Mouse (Mus musculus): ENCODE measurements at regions not wholly inside any gene's neighbourhood (a gene's known extent, or its start where the extent isn't known, plus 50 kb on each side); places are given as distances from the start of the nearest gene placed in this dataset.

GRCm38 (mm10) chr10:95731001-95731400 lies 57.8 kb upstream of the Anapc15-ps start:
- WGBS, result 87% methylated on average over 10 of the region's 10 CpGs
- no peak overlapping the region for H3K27ac ChIP-seq (ENCODE audit: low read depth, low read length)
- no peaks in the 10 kb centered on the region for H3K9me3 ChIP-seq (ENCODE audit: control insufficient read depth)
- H3K4me1 ChIP-seq (replicated peaks; ENCODE audit: control insufficient read depth, insufficient read depth, low read length), result no peaks in the 10 kb centered on the region
- H3K4me3 ChIP-seq (ENCODE audit: low read depth, low read length), result no peak overlapping the region
- no peaks in the 10 kb centered on the region for H3K36me3 ChIP-seq (ENCODE audit: control insufficient read depth, insufficient read depth)
- no peak overlapping the region for H3K9ac ChIP-seq (ENCODE audit: low read depth, low read length)
- H3K27me3 ChIP-seq (replicated peaks; ENCODE audit: control insufficient read depth, insufficient read depth, low read length), result no peaks in the 10 kb centered on the region
- no peak for ATAC-seq
- TF ChIP-seq CTCF (IDR thresholded peaks at IDR 0.05; ENCODE audit: low read depth), result no peak
- H3K4me2 ChIP-seq (replicated peaks; ENCODE audit: low read depth), result no peak overlapping the region

GRCm38 (mm10) chr10:95729890-95730289 lies 56.6 kb upstream of the Anapc15-ps start:
- TF ChIP-seq CTCF (IDR thresholded peaks at IDR 0.05; ENCODE audit: low read depth), result no peak
- H3K36me3 ChIP-seq (ENCODE audit: control insufficient read depth, insufficient read depth), result no peaks in the 10 kb centered on the region
- no peaks in the 10 kb centered on the region for H3K4me1 ChIP-seq (replicated peaks; ENCODE audit: control insufficient read depth, insufficient read depth, low read length)
- no peaks in the 10 kb centered on the region for H3K27me3 ChIP-seq (replicated peaks; ENCODE audit: control insufficient read depth, insufficient read depth, low read length)
- WGBS, result 13% methylated on average over 9 of the region's 9 CpGs
- no peak overlapping the region for H3K4me3 ChIP-seq (ENCODE audit: low read depth, low read length)
- H3K9me3 ChIP-seq (ENCODE audit: control insufficient read depth), result no peaks in the 10 kb centered on the region
- no peak overlapping the region for H3K27ac ChIP-seq (ENCODE audit: low read depth, low read length)
- ATAC-seq, result 0 out of 2 replicates have a peak, but pooled peaks have one; percentile 25
- H3K9ac ChIP-seq (ENCODE audit: low read depth, low read length), result no peak overlapping the region
- no peak overlapping the region for H3K4me2 ChIP-seq (replicated peaks; ENCODE audit: low read depth)

DNA sequence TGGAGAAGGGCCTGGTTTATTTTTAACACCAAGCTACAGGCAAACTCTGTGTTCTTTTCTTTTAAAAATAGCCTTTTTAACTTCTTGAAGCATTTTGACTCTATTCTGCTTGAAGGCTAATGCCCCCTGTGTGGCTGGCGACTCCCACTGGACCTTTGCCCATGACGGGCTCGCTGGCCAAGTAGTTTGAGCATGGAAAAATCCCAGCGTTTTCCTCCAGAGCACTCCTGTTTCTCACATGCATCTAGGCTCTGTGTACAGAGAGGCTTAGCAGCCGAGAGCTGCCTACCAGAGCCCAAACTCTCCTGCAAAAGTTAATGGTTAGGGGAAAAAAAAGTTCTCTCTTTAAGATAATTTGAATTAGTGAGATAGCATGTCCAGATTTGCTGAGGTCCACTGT lies 52.7 kb upstream of the Anapc15-ps start:
- no peak overlapping the region for H3K27ac ChIP-seq (ENCODE audit: low read depth, low read length)
- no peaks in the 10 kb centered on the region for H3K4me1 ChIP-seq (replicated peaks; ENCODE audit: control insufficient read depth, insufficient read depth, low read length)
- no peak overlapping the region for H3K4me3 ChIP-seq (ENCODE audit: low read depth, low read length)
- H3K9ac ChIP-seq (ENCODE audit: low read depth, low read length), result no peak overlapping the region
- no peak for ATAC-seq
- no peaks in the 10 kb centered on the region for H3K9me3 ChIP-seq (ENCODE audit: control insufficient read depth)
- 32% methylated on average over 5 of the region's 5 CpGs for WGBS
- no peaks in the 10 kb centered on the region for H3K27me3 ChIP-seq (replicated peaks; ENCODE audit: control insufficient read depth, insufficient read depth, low read length)
- no peaks in the 10 kb centered on the region for H3K36me3 ChIP-seq (ENCODE audit: control insufficient read depth, insufficient read depth)
- H3K4me2 ChIP-seq (replicated peaks; ENCODE audit: low read depth), result no peak overlapping the region
- no peak for TF ChIP-seq CTCF (IDR thresholded peaks at IDR 0.05; ENCODE audit: low read depth)

DNA sequence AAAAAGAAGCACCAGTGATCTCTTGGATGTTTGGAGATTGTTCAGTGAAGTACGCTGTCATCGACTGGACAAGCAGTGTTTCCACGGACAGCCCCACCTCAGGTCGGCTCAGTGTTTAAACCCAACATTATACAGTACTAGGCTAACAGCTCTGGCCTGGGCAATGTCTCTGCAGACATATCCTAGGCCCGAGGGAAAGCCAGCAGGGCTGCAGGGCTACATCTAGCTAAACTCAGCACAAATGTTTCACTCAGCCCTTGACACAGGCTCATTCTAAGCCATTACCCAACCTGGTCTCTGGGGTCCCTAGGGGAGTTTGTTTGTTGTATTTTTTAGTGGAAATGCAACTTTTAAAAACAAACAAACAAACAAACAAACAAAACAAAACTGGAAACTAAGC lies 52.1 kb upstream of the Anapc15-ps start:
- Histone ChIP-seq H3K4me3 (ENCODE audit: low read depth, low read length) (no peak overlapping the region), H3K9ac (ENCODE audit: low read depth, low read length) (no peak overlapping the region), H3K9me3 (ENCODE audit: control insufficient read depth) (no peaks in the 10 kb centered on the region), H3K27ac (ENCODE audit: low read depth, low read length) (no peak overlapping the region), H3K4me1 (replicated peaks; ENCODE audit: control insufficient read depth, insufficient read depth, low read length) (0 out of 2 replicates have a peak, but pooled peaks cover 1% of the 10 kb centered on the region), H3K36me3 (ENCODE audit: control insufficient read depth, insufficient read depth) (no peaks in the 10 kb centered on the region), H3K27me3 (replicated peaks; ENCODE audit: control insufficient read depth, insufficient read depth, low read length) (no peaks in the 10 kb centered on the region), H3K4me2 (replicated peaks; ENCODE audit: low read depth) (no peak overlapping the region)
- 58% methylated on average over 5 of the region's 5 CpGs for WGBS
- TF ChIP-seq CTCF (IDR thresholded peaks at IDR 0.05; ENCODE audit: low read depth), result no peak
- no peak for ATAC-seq
